Mouse (Mus musculus) CD4-positive helper T cell, adult 2 months (primary cell): ENCODE results near the gene Abhd12b.

Experiments used
- DNase-seq: peaks from one replicate; pipeline ENCODE4 v3.0.0-alpha.2; 2012; ENCODE audit warnings: low read depth, missing footprints, low spot score

Gene Abhd12b

DNA sequence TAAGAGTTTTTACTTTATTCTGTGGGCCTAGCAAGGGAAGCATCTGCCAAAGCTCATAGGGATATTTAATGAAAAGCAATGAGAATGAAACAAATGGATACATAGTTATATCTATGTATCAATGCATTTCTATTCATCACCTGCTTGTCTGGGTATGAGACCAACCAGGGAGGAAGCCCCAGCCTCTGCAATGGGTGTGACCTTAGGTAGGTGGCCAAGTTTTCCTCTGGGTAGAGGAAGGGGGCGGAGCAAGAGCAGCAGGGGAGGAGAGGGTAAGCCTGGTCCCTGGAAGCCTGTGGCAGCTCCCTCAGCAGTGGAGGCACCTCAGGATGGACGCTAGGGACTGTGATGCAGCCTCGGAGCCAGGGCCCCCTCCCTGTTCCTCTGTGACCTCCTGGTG, at the start of gene Abhd12b:
Gene Abhd12b, plus strand, starts transcription at position 301 of the 400 bp plus-strand sequence.
- no peak for DNase-seq

GRCm38 (mm10) chr12:70104199-70104598, 49.7 kb upstream of the Abhd12b start:
- no peak for DNase-seq

DNA sequence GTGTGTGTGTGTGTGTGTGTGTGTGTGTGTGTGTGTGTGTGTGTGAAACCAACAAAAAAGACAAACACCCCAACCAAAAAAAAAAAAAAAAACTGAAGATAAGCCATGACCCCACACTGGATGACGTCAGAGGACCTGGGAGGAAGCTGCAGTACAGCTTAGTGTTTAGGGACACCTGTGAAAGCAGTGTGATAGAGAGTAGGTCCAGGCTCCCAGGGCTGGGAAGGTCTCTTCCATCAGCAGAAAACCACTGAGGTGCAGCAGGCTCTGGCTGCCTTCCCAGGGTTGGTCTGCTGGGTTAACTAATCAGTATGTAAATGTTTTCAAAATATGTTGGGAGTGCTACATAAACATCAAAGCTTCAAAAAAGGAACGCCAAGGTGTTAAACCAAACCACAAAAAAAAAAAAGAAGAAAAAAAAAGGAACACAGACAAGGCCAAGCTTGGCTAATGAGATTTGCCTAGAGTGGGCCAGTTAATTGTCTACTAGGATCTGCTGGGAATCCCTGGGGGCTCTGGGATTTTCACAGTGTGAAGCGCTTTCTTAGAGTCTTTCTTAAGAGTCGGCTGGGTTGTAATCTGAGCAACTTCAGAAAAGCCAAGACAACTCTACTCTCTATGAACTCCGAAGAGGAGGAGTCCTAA, 49.0 kb upstream of the Abhd12b start:
- peak; percentile 57 for DNase-seq

DNA sequence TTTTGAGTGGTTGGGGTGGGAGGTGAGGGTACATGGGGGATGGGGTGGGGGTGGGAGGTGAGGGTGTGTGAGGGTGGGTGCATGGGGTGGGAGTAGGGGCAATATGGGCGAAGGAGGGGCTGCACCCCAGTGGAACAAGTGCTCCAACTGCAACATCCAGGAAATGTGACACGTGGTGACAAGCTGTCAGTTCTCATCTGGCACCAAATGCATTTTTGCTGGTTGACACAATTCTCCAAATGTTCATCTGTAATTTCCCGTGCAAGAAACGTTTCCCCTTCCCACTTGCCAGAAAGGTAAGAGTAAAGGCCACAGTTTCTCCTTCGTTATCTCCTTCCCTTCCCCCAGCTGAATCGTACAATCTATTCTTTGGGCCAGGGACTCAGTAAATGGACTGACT, 48.1 kb upstream of the Abhd12b start:
- DNase-seq = no peak

- DNase-seq = no peak
Measured at GRCm38 (mm10) chr12:70106508-70106907, 47.4 kb upstream of the Abhd12b start.

DNA sequence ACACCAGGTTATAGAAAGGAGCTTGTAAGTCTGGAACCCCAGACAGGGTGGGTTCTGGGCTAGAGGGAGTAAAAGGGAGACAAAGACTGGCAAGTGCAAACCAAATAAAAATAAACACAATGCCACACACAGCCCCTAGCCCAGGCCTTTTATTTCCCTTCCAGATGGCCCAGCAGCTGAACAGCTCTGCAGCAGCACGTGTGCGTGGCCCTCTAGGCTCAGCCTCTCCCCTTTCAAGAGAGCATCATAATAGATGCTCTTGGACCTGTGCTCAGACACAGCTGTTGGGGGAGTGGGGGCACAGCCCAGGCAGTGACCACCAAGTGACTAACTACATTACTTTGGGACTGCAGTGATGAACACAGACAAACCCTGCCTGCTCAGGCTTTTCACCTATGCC, 45.8 kb upstream of the Abhd12b start:
- DNase-seq = no peak

DNA sequence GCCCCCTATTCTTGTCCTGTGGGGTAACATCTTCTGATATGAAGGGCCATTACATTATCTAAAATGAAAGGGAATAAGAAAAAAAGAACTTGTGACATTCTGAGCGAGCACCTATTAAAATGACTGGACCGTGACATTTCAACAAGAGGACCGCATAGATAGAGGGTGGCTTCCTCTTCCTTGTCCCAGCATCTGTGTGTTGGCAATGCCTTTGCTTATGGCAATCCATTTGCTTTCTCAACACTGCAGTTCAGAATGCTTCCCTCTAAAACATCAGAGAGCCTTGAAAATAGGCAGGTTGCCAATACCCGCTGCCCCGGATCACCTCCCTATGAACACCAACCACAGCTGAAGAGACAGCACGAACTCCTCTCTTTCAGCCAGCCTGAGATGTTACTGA, 44.0 kb upstream of the Abhd12b start:
- DNase-seq = no peak

DNA sequence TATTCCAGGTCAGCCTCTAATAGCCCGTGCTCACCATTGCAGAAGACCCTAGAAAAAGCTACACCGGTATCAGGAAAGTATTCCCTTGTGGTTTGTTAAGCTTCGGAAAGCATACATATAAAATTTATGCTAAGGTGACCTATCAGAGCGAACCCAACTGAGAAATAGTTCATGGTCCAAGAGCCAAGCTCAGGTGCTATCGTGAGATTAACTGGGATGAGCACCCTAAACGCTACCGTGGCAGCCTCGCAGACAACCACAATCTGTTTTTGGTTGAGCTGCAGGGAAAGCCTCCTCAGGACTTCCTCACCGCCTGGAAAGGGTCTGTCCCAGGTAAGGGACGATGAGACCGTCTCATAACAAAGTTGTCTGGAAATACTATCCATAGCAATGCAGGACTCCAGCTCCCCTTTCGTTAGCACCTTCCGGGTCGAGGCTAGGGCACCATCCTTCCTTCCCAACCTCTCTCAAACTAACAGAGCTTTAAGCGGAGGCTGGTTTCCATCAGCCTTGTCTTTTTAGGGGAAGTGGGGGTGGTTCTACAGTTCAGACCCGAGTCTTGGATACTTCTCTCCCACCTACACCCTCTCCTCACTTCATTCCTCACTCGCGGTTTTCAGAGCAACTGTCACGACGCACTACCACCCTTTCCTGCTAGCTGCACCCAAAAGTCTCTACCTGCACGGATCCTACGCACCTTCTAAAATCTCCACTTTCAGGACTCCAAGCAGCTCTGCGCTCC, 43.4 kb upstream of the Abhd12b start:
- peak; percentile 30 for DNase-seq

- DNase-seq = no peak
Measured at GRCm38 (mm10) chr12:70111117-70111366, 42.9 kb upstream of the Abhd12b start.

GRCm38 (mm10) chr12:70111367-70112089, 42.4 kb upstream of the Abhd12b start:
- peak; percentile 81 for DNase-seq

DNA sequence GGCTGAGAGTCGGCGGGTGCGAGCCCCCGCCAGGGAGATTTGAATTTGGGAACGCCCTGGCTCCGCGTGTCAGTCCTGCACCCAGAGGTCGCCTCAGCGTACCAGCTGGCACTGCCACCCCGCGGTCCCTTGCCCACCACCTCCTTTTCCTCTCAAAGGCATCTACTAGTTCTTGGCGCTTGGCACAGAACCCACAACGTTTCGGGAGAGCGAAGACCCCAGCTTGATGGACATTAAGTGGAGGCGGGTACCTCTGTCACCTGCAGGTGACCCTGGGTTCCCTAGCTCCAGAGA, 41.9 kb upstream of the Abhd12b start:
- no peak for DNase-seq

GRCm38 (mm10) chr12:70113351-70113750, 40.6 kb upstream of the Abhd12b start, which contains the start of gene Nin:
Gene Nin, minus strand, starts transcription at chr12:70113717.
- DNase-seq = no peak

DNA sequence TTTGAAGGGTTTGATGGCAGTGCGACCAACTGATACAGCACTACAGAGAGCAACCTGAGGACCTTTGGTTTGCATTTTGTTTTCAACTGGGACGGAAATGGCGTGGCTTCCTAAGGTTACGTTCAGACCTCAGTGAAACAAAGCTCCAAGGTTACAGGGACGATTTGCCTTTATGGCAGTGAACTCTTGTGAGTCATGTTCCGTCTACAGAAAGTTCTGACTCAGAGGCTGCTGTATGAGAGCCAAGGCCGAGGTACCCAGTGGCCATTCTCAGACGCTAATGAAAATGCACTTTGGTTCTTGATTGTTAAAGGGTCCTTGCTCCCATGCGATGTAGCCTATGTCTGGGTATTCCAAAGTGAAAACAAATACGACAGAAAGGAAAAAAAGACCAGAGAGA, 36.8 kb upstream of the Abhd12b start:
- DNase-seq = no peak

DNA sequence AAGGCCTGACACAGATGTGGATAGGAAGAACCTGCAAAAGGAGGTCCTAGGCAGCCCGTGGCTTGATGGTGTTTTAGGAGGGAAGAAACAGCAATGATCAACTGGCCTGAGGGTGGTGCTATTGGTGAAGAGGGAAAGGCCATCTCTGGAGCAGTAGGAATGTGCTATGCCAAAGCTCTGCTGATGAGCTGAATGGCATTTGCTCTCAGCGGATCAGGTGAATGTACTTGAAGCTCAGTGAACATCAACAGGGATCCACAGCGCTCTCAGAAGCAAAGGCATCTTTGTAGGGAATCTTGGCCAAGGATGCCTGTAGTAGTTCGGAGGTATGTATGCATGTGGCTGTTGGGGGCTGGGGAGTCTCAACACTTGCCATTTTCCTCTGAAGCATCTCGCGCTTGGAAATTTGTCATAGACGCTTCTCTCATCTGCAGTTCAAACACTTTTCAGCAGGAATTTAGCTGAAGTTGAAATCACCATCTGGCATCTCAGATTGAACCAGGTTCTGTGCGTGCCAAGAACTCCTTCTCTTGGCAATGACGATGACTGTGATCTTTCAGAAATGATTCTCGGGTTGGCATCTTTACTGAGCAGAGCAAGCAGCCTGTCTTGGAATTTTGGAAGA, 35.1 kb upstream of the Abhd12b start:
- no peak for DNase-seq

DNA sequence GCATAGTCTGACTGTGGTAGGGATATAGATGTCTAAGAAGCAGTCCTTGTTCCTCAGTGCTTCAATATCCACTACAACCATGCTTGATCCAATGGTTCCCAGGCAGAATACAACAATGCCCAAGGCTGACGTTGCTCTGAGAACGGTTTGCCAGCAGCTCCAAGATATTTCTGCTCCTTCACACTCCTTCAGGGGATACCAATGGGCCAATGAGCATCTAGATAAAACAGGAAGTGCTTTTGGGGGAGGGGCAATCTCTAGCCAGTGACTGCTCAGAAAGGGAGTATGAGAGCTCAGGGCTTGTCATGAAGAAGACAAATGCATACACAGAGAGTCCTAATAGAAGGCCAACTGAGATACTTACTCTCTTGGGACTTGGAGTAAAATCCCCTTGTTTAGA, 34.4 kb upstream of the Abhd12b start:
- no peak for DNase-seq

DNA sequence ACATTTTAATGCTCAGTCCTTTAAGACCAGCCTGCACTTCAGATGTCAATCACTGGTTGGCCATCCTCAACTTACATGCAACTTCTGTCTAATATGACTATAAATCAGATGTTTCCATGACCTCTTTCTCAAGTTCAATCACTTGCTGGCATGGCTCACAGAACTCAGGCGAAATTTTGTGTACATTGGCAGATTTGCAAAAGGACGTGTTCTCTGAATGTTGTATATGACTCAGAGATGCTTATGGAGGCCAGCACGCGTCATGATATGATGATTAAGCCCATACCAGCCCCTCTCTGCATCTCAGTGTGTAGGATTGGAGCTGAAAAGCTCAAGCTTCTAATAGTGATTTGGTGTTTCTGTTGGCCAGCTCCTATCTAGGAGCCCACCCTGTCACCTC, 27.3 kb upstream of the Abhd12b start:
- no peak for DNase-seq

- DNase-seq = peak; percentile 50
Measured at GRCm38 (mm10) chr12:70129105-70129504, 24.8 kb upstream of the Abhd12b start.

- DNase-seq = no peak
Measured at GRCm38 (mm10) chr12:70131042-70131675, 22.8 kb upstream of the Abhd12b start.

GRCm38 (mm10) chr12:70134627-70135235, 19.2 kb upstream of the Abhd12b start:
- no peak for DNase-seq

DNA sequence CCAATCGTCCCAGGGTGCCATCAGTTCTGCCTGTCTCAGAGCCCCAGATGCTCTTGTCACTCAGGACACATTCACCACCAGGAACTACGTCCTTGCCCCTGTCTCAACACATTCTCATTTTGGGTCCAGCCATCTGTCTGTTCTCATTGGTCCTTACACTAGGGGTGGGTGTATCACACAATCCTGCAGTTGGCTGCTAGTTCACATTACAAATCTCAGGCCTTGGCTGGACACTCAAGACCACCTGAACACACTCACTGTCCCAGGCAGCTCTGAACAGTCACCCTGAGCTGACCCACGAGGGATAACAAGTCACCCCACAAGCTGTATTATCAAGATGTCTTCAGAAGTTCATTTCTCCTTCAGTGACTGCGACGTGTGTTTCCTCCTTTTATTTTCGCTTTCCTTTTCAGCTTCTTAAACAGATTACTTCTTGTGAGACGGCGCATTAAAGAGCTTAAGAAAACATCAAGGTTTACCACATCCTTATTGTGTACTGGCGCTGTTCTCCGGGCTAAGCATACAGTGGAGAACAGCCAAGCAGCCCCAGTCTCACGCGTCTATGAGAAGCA, 17.7 kb upstream of the Abhd12b start:
- peak; percentile 90 for DNase-seq

DNA sequence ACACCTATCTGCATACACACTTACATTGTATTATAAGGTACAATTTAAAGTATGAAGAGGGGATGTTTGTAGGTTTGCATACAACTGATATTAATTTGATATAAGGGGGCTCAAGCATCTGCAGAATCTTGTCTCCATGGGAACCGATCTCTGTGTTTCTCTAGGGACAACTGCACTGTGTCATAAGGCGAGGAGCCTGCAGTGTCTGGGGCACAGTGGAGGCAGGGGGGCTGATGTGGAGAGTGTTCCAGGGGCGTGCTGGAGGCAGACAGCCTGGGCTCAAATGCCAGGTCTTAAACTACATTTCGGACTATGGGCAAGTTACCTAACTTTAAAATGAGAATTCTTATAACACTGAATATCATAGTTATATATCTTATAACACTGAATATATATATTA, 16.8 kb upstream of the Abhd12b start:
- no peak for DNase-seq
